Mouse (Mus musculus) limb, embryonic 14.5 days (tissue): ENCODE measurements at regions not wholly inside any gene's neighbourhood (a gene's known extent, or its start where the extent isn't known, plus 50 kb on each side); places are given as distances from the start of the nearest gene placed in this dataset.

Experiments
- ATAC-seq: fragments of 200-750 bp; cut with Nextera tagmentation; 2 replicates; pipeline ENCODE4 v1.8.0; 2017; ENCODE audit warnings: low read depth, moderate number of reproducible peaks, moderate TSS enrichment; ENCODE audit not compliant: low FRiP score
- DNase-seq: peaks from one replicate; pipeline ENCODE4 v3.0.0-alpha.2; 2015; ENCODE audit warnings: low spot score
- H3K27ac ChIP-seq: fragments of 300-500 bp; sonication (generic); replicated peaks from 2 replicates; pipeline ENCODE4 v1.5.1; 2014; ENCODE audit warnings: low read depth, mild to moderate bottlenecking, low read length, moderate library complexity, mixed read lengths
- H3K27me3 ChIP-seq: fragments of 300-500 bp; sonication (generic); 2 replicates; pipeline ENCODE4 v1.6.1; 2014; ENCODE audit warnings: low read length, mixed read lengths; ENCODE audit not compliant: control insufficient read depth, insufficient read depth
- H3K36me3 ChIP-seq: fragments of 300-500 bp; sonication (generic); 2 replicates; pipeline ENCODE4 v1.6.1; 2014; ENCODE audit warnings: mild to moderate bottlenecking, low read length, moderate library complexity, mixed read lengths; ENCODE audit not compliant: control insufficient read depth, insufficient read depth
- H3K4me1 ChIP-seq: fragments of 300-500 bp; sonication (generic); 2 replicates; pipeline ENCODE4 v1.6.1; 2014; ENCODE audit warnings: antibody characterized with exemption, low read length, mixed read lengths; ENCODE audit not compliant: control insufficient read depth, insufficient read depth
- H3K4me2 ChIP-seq: fragments of 300-500 bp; sonication (generic); replicated peaks from 2 replicates; pipeline ENCODE4 v1.6.1; 2014; ENCODE audit warnings: low read depth, mild to moderate bottlenecking, low read length, moderate library complexity; ENCODE audit not compliant: severe bottlenecking
- H3K4me3 ChIP-seq: fragments of 300-500 bp; sonication (generic); replicated peaks from 2 replicates; pipeline ENCODE4 v1.5.1; 2014; ENCODE audit warnings: low read length
- H3K9ac ChIP-seq: fragments of 300-500 bp; sonication (generic); 2 replicates; pipeline ENCODE4 v1.6.1; 2014; ENCODE audit warnings: mild to moderate bottlenecking, low read depth, low read length, moderate library complexity; ENCODE audit not compliant: severe bottlenecking
- H3K9me3 ChIP-seq: fragments of 300-500 bp; sonication (generic); 2 replicates; pipeline ENCODE4 v1.6.1; 2016; ENCODE audit warnings: low read length; ENCODE audit not compliant: control insufficient read depth
- POLR2A ChIP-seq: fragments of 200-500 bp; IDR thresholded peaks from 2 replicates; pipeline ENCODE4 v1.8.0; 2012; ENCODE audit warnings: inconsistent platforms, mild to moderate bottlenecking, moderate library complexity, borderline replicate concordance; ENCODE audit not compliant: insufficient read depth, insufficient read length; ENCODE audit errors: extremely low read depth
- WGBS: fragments of 180-500 bp; shearing (Covaris S2); extraction: QIAGEN DNeasy Blood & Tissue Kit; methylation state at CpG from one replicate; pipeline ENCODE4 v1.1.7; 2014; 5-methylcytosine and 5-hydroxymethylcytosine counted together

GRCm38 (mm10) chr8:92137091-92137882 is 220.1 kb upstream of the Irx5 start:
- Histone ChIP-seq H3K4me1 (peaks cover 9% of the 10 kb centered on the region; the same call in 1 of the 2 replicates), H3K9ac (no peak overlapping the region), H3K4me3 (no peak overlapping the region), H3K4me2 (peak overlapping the region; percentile 30), H3K36me3 (no peaks in the 10 kb centered on the region), H3K27me3 (peaks cover 38% of the 10 kb centered on the region), H3K9me3 (no peaks in the 10 kb centered on the region; the same call in 1 of the 2 replicates), H3K27ac (no peak overlapping the region)
- 6% methylated on average over 17 of the region's 17 CpGs for WGBS
- DNase-seq: peak; percentile 14
- no peak for TF ChIP-seq POLR2A
- no peak for ATAC-seq

- H3K27me3 ChIP-seq: peaks cover 44% of the 10 kb centered on the region
- peaks cover 9% of the 10 kb centered on the region; the same call in 1 of the 2 replicates for H3K4me1 ChIP-seq
- no peaks in the 10 kb centered on the region for H3K36me3 ChIP-seq
- no peak overlapping the region for H3K4me3 ChIP-seq
- no peak overlapping the region for H3K9ac ChIP-seq
- ATAC-seq: no peak
- H3K9me3 ChIP-seq: no peaks in the 10 kb centered on the region; the same call in 1 of the 2 replicates
- DNase-seq: no peak
- H3K27ac ChIP-seq: no peak overlapping the region
- H3K4me2 ChIP-seq: no peak overlapping the region
- WGBS: 12% methylated on average over 10 of the region's 13 CpGs
- TF ChIP-seq POLR2A: no peak
Observed at GRCm38 (mm10) chr8:92136413-92136812, 221.0 kb upstream of the Irx5 start.

- Histone ChIP-seq H3K27me3 (peaks cover 59% of the 10 kb centered on the region), H3K9ac (no peak overlapping the region), H3K27ac (no peak overlapping the region), H3K9me3 (no peaks in the 10 kb centered on the region), H3K36me3 (no peaks in the 10 kb centered on the region), H3K4me3 (no peak overlapping the region), H3K4me2 (no peak overlapping the region), H3K4me1 (peaks cover 9% of the 10 kb centered on the region; the same call in 1 of the 2 replicates)
- TF ChIP-seq POLR2A: no peak
- 23% methylated on average over 5 of the region's 5 CpGs for WGBS
- DNase-seq (no peak), ATAC-seq (no peak)
Observed at GRCm38 (mm10) chr8:92134434-92134833, 223.0 kb upstream of the Irx5 start.

- Histone ChIP-seq H3K9me3 (no peaks in the 10 kb centered on the region), H3K9ac (no peak overlapping the region), H3K4me3 (no peak overlapping the region), H3K4me2 (no peak overlapping the region), H3K36me3 (no peaks in the 10 kb centered on the region), H3K4me1 (peaks cover 9% of the 10 kb centered on the region; the same call in 1 of the 2 replicates), H3K27ac (no peak overlapping the region), H3K27me3 (peaks cover 64% of the 10 kb centered on the region)
- no peak for TF ChIP-seq POLR2A
- 24% methylated on average over 24 of the region's 24 CpGs for WGBS
- DNase-seq (no peak), ATAC-seq (no peak)
Observed at GRCm38 (mm10) chr8:92133484-92134406, 223.7 kb upstream of the Irx5 start.

- Histone ChIP-seq H3K9ac (no peak overlapping the region), H3K27ac (no peak overlapping the region), H3K36me3 (no peaks in the 10 kb centered on the region), H3K4me2 (no peak overlapping the region), H3K27me3 (peaks cover 67% of the 10 kb centered on the region), H3K4me1 (peaks cover 9% of the 10 kb centered on the region; the same call in 1 of the 2 replicates), H3K4me3 (no peak overlapping the region), H3K9me3 (no peaks in the 10 kb centered on the region)
- TF ChIP-seq POLR2A: no peak
- ATAC-seq (no peak), DNase-seq (no peak)
- WGBS: 39% methylated on average over 4 of the region's 4 CpGs
Observed at GRCm38 (mm10) chr8:92132949-92133348, 224.5 kb upstream of the Irx5 start.
